Mouse (Mus musculus): ENCODE measurements around the gene Pou2f3.

GRCm38 (mm10) chr9:43106426-43107186 lies 103.6 kb downstream of the Pou2f3 start:
- TF ChIP-seq CTCF (IDR thresholded peaks at IDR 0.05; ENCODE audit: low read depth, low read length), result no peak
- no peak for TF ChIP-seq GATA1 (IDR thresholded peaks at IDR 0.05; ENCODE audit: borderline replicate concordance, low read length)
- TF ChIP-seq TAL1 (conservative IDR thresholded peaks at IDR 0.05; ENCODE audit: low read depth, low read length), result no peak
- TF ChIP-seq POLR2AphosphoS5 (IDR thresholded peaks at IDR 0.05; ENCODE audit: insufficient replicate concordance, low read depth, low read length), result no peak
- no peak for TF ChIP-seq GATA2 (IDR thresholded peaks at IDR 0.05; ENCODE audit: borderline replicate concordance, low read depth, low read length)
